ENCODE assay signal across 21 mouse cellular contexts in the genomic region with DNA sequence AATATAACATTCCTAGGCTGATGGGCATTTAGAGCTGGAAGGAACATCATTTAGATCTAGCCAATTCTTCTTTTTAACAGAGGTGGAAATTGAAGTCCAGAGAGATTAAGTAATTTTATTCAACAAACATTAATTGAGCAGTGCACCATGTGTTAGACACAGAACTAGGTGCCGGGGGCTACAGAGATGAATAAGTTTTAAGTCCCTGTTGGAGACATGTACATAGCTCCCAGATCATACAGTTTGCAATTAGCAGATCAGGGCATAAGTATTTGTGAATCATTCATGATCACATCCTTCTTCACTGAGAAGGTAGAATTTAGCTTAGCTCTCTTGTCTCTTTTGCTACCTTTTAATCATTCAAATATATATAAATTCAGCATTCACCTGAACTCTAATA.
A peak's percentile ranks its signal among the peaks of the same experiment; 100 is the strongest.
DNase-seq lines count a peak whose midpoint lies in the region; ATAC-seq and TF ChIP-seq lines count a peak whose summit lies in the region.
"Had no signal": no experiment of that assay in that cellular context is flagged by ENCODE, and none has a peak within 500 bp of the region (broad histone marks: within the 10 kb centered on the region; RNA-seq: fewer than 3 reads in every experiment).

No protein-coding gene starts in this region.

- no peaks in the 10 kb centered on the region for H3K9me3 ChIP-seq in midbrain, embryonic 14.5 days (ENCODE audit: control insufficient read depth, low read length)
- no peaks in the 10 kb centered on the region for H3K9me3 ChIP-seq in midbrain, postnatal 0 days (ENCODE audit: low read length)
- no peaks in the 10 kb centered on the region for H3K9me3 ChIP-seq in midbrain, embryonic 15.5 days
- H3K9me3 ChIP-seq in midbrain, embryonic 10.5 days (replicated peaks), result no peaks in the 10 kb centered on the region
- no peaks in the 10 kb centered on the region for H3K9me3 ChIP-seq in midbrain, embryonic 16.5 days (replicated peaks; ENCODE audit: control insufficient read depth, low read length, poor library complexity, severe bottlenecking)
- no peaks in the 10 kb centered on the region for H3K9me3 ChIP-seq in midbrain, embryonic 11.5 days (ENCODE audit: control insufficient read depth, low read length)
- H3K9me3 ChIP-seq: G1E had no signal

- WGBS in midbrain, embryonic 14.5 days, result 79% methylated on average over 1 of the region's 1 CpGs
- 61% methylated on average over 1 of the region's 1 CpGs for WGBS in midbrain, postnatal 0 days
- 77% methylated on average over 1 of the region's 1 CpGs for WGBS in midbrain, embryonic 15.5 days
- 97% methylated on average over 1 of the region's 1 CpGs for WGBS in midbrain, embryonic 10.5 days
- WGBS in midbrain, embryonic 16.5 days, result 76% methylated on average over 1 of the region's 1 CpGs
- WGBS in midbrain, embryonic 11.5 days, result 94% methylated on average over 1 of the region's 1 CpGs

- ATAC-seq in midbrain, embryonic 14.5 days (ENCODE audit: low FRiP score, low TSS enrichment), result no peak; the same call in 1 of the 2 replicates
- no peak for ATAC-seq in midbrain, postnatal 0 days (ENCODE audit: low FRiP score)
- peak; percentile 55; the same call in 1 of the 2 replicates for ATAC-seq in midbrain, embryonic 15.5 days (replicated peaks)
- ATAC-seq in midbrain, embryonic 16.5 days, result peak; percentile 55; the same call in 1 of the 2 replicates
- ATAC-seq in midbrain, embryonic 11.5 days (ENCODE audit: low FRiP score), result no peak
- ATAC-seq: activated CD4-positive, CD25-positive, alpha-beta regulatory T cell, adult 4 months; CD4-positive, CD25-positive, alpha-beta regulatory T cell, adult 4 months; Patski had no signal

- H3K27ac ChIP-seq in midbrain, embryonic 14.5 days (replicated peaks; ENCODE audit: low read depth, low read length), result no peak overlapping the region
- no peak overlapping the region for H3K27ac ChIP-seq in midbrain, postnatal 0 days (ENCODE audit: low read depth, low read length)
- H3K27ac ChIP-seq in midbrain, embryonic 15.5 days, result no peak overlapping the region
- no peak overlapping the region for H3K27ac ChIP-seq in midbrain, embryonic 10.5 days (replicated peaks)
- no peak overlapping the region for H3K27ac ChIP-seq in midbrain, embryonic 16.5 days (ENCODE audit: low read length)
- H3K27ac ChIP-seq in midbrain, embryonic 11.5 days (ENCODE audit: low read depth, low read length), result no peak overlapping the region

- H3K4me3 ChIP-seq in midbrain, embryonic 14.5 days (replicated peaks; ENCODE audit: low read depth, low read length), result no peak overlapping the region
- H3K4me3 ChIP-seq in midbrain, postnatal 0 days (ENCODE audit: low read depth, low read length), result no peak overlapping the region
- no peak overlapping the region for H3K4me3 ChIP-seq in midbrain, embryonic 15.5 days
- H3K4me3 ChIP-seq in midbrain, embryonic 10.5 days, result no peak overlapping the region
- no peak overlapping the region for H3K4me3 ChIP-seq in midbrain, embryonic 16.5 days (ENCODE audit: low read depth, low read length)
- no peak overlapping the region for H3K4me3 ChIP-seq in midbrain, embryonic 11.5 days (ENCODE audit: low read depth, low read length)

- H3K4me1 ChIP-seq in midbrain, embryonic 14.5 days (ENCODE audit: control insufficient read depth, insufficient read depth, low read length), result 0 out of 2 replicates have a peak, but pooled peaks cover 5% of the 10 kb centered on the region
- no peaks in the 10 kb centered on the region for H3K4me1 ChIP-seq in midbrain, postnatal 0 days (ENCODE audit: insufficient read depth, low read length)
- H3K4me1 ChIP-seq in midbrain, embryonic 15.5 days, result no peaks in the 10 kb centered on the region
- H3K4me1 ChIP-seq in midbrain, embryonic 10.5 days, result 0 out of 2 replicates have a peak, but pooled peaks cover 4% of the 10 kb centered on the region
- H3K4me1 ChIP-seq in midbrain, embryonic 16.5 days (ENCODE audit: control insufficient read depth, insufficient read depth, low read length), result peaks cover 3% of the 10 kb centered on the region; the same call in 1 of the 2 replicates
- no peaks in the 10 kb centered on the region for H3K4me1 ChIP-seq in midbrain, embryonic 11.5 days (ENCODE audit: control insufficient read depth, insufficient read depth, low read length)

- H3K9ac ChIP-seq in midbrain, embryonic 14.5 days (replicated peaks; ENCODE audit: low read length), result no peak overlapping the region
- H3K9ac ChIP-seq in midbrain, postnatal 0 days (replicated peaks; ENCODE audit: low read length, poor library complexity, severe bottlenecking), result no peak overlapping the region
- no peak overlapping the region for H3K9ac ChIP-seq in midbrain, embryonic 15.5 days
- H3K9ac ChIP-seq in midbrain, embryonic 16.5 days (ENCODE audit: low read depth, low read length), result no peak overlapping the region
- no peak overlapping the region for H3K9ac ChIP-seq in midbrain, embryonic 11.5 days (ENCODE audit: low read length)

- peak; percentile 51 for DNase-seq in midbrain, embryonic 14.5 days
- DNase-seq in midbrain, postnatal 0 days (ENCODE audit: low spot score), result no peak
- no peak for DNase-seq in midbrain, embryonic 10.5 days (ENCODE audit: low spot score)
- DNase-seq in midbrain, embryonic 11.5 days (ENCODE audit: low spot score, missing footprints), result no peak
- DNase-seq: adrenal gland, adult 2 months; adrenal gland, adult 8-10 months; adrenal gland, postnatal 10 days; adrenal gland, postnatal 14 days; adrenal gland, postnatal 25 days; adrenal gland, postnatal 36 days; B cell, adult 2 months; cerebellum, adult 11 months; cerebellum, adult 11-12 months; cerebellum, adult 18-20 months had no signal

- no peak for TF ChIP-seq CTCF in midbrain, postnatal 0 days (IDR thresholded peaks at IDR 0.05)

- H3K4me2 ChIP-seq in midbrain, embryonic 14.5 days (ENCODE audit: low read length), result no peak overlapping the region
- no peak overlapping the region for H3K4me2 ChIP-seq in midbrain, postnatal 0 days (ENCODE audit: low read depth, low read length, poor library complexity, severe bottlenecking)
- H3K4me2 ChIP-seq in midbrain, embryonic 15.5 days, result no peak overlapping the region
- H3K4me2 ChIP-seq in midbrain, embryonic 16.5 days (ENCODE audit: low read length), result no peak overlapping the region
- H3K4me2 ChIP-seq in midbrain, embryonic 11.5 days, result no peak overlapping the region

- H3K27me3 ChIP-seq in midbrain, embryonic 14.5 days (ENCODE audit: control insufficient read depth, insufficient read depth, low read length), result no peaks in the 10 kb centered on the region
- no peaks in the 10 kb centered on the region for H3K27me3 ChIP-seq in midbrain, postnatal 0 days (ENCODE audit: insufficient read depth, low read length)
- no peaks in the 10 kb centered on the region for H3K27me3 ChIP-seq in midbrain, embryonic 15.5 days (replicated peaks)
- no peaks in the 10 kb centered on the region for H3K27me3 ChIP-seq in midbrain, embryonic 10.5 days (ENCODE audit: low read depth, poor library complexity, severe bottlenecking)
- no peaks in the 10 kb centered on the region for H3K27me3 ChIP-seq in midbrain, embryonic 16.5 days (ENCODE audit: control insufficient read depth, insufficient read depth, low read depth, low read length)
- no peaks in the 10 kb centered on the region for H3K27me3 ChIP-seq in midbrain, embryonic 11.5 days (ENCODE audit: control insufficient read depth, insufficient read depth, low read length)
- H3K27me3 ChIP-seq: CH12.LX, Patski had no signal

- no peaks in the 10 kb centered on the region for H3K36me3 ChIP-seq in midbrain, embryonic 14.5 days (ENCODE audit: control insufficient read depth, insufficient read depth, low read length)
- H3K36me3 ChIP-seq in midbrain, postnatal 0 days (ENCODE audit: insufficient read depth, low read length), result no peaks in the 10 kb centered on the region
- H3K36me3 ChIP-seq in midbrain, embryonic 15.5 days (replicated peaks), result no peaks in the 10 kb centered on the region
- H3K36me3 ChIP-seq in midbrain, embryonic 10.5 days, result no peaks in the 10 kb centered on the region
- H3K36me3 ChIP-seq in midbrain, embryonic 16.5 days (ENCODE audit: control insufficient read depth, insufficient read depth, low read length), result no peaks in the 10 kb centered on the region
- H3K36me3 ChIP-seq in midbrain, embryonic 11.5 days (ENCODE audit: control insufficient read depth, insufficient read depth, low read length), result no peaks in the 10 kb centered on the region

Comparison
In these comparisons a context has a peak if more than half of its experiments do, and no peak if none do; other contexts are left out.
1. ATAC-seq: peak in midbrain, embryonic 15.5 days (single experiment) and midbrain, embryonic 16.5 days (single experiment); none in midbrain, embryonic 14.5 days (single experiment), midbrain, postnatal 0 days (single experiment) and midbrain, embryonic 11.5 days (single experiment).